Mouse (Mus musculus): ENCODE measurements around the gene En1. TPM values are rescaled to one million over a fixed set of nuclear protein-coding genes. Genes with fewer than 3 reads are reported as not detected.

Gene En1
- polyA plus RNA-seq, 1 experiment = 11.3 TPM

DNA sequence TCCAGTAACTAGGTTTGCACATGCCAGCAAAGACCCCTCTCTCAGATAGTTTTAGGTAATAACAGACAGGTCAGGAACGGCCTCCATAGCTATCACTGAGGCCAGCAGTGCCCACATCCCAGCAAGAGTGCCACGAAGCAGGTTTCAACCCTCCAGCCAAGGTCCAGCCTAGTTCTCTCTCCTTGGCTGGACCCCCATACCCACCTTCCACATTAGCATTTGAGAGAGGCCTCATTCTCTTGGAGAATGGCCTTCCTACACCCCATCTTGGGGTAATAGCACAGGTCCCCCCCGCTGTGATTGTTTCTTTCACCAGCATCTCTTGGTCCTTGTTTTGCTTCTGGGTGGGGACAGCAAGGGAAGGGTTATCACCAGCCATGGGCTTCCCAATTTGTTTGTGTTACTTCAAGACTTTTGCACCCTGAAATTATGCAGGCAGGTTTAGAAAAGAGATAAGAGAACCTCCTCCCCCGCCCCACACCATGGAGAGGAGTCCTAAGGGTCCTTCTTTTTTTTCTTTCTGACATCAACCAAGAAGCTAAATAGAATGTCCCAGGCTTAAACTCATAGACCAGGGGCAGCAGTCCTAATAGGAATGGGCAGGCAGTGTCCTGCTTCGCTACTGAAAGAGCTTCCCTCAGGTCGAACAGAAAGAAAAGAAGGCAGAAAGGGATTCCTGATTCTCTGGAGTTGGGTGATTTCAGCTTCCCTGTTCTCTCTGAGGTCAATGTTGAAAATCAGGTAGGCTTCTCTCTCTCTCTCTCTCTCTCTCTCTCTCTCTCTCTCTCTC lies 3.5 kb downstream of the En1 start:
- Histone ChIP-seq H3K27ac (ENCODE audit: insufficient read depth, low read length) (peak overlapping the region; percentile 68), H3K4me3 (ENCODE audit: insufficient read depth, low read length) (peak overlapping the region; percentile 39), H3K4me1 (ENCODE audit: control insufficient read depth, insufficient read depth, low read length) (no peaks in the 10 kb centered on the region)
- TF ChIP-seq POLR2A (IDR thresholded peaks at IDR 0.05; ENCODE audit: low read depth, low read length) = no peak
- TF ChIP-seq CTCF (IDR thresholded peaks at IDR 0.05; ENCODE audit: borderline replicate concordance, insufficient read depth, low read length) = no peak

GRCm38 (mm10) chr1:120606641-120607575 lies 4.7 kb downstream of the En1 start:
- Histone ChIP-seq H3K4me3 (ENCODE audit: insufficient read depth, low read length) (peak overlapping the region; percentile 39), H3K27ac (ENCODE audit: insufficient read depth, low read length) (peak overlapping the region; percentile 68; the same call in 1 of the 2 replicates), H3K4me1 (ENCODE audit: control insufficient read depth, insufficient read depth, low read length) (no peaks in the 10 kb centered on the region)
- TF ChIP-seq POLR2A (IDR thresholded peaks at IDR 0.05; ENCODE audit: low read depth, low read length) (no peak), CTCF (IDR thresholded peaks at IDR 0.05; ENCODE audit: borderline replicate concordance, insufficient read depth, low read length) (no peak)

- no peak overlapping the region for H3K27ac ChIP-seq (ENCODE audit: insufficient read depth, low read length)
- H3K4me1 ChIP-seq (ENCODE audit: control insufficient read depth, insufficient read depth, low read length) = no peaks in the 10 kb centered on the region
- no peak for TF ChIP-seq POLR2A (IDR thresholded peaks at IDR 0.05; ENCODE audit: low read depth, low read length)
- TF ChIP-seq CTCF (IDR thresholded peaks at IDR 0.05; ENCODE audit: borderline replicate concordance, insufficient read depth, low read length) = no peak
- H3K4me3 ChIP-seq (ENCODE audit: insufficient read depth, low read length) = peak overlapping the region; percentile 14; the same call in 1 of the 2 replicates
Measured at GRCm38 (mm10) chr1:120607576-120608400, 5.6 kb downstream of the En1 start.

DNA sequence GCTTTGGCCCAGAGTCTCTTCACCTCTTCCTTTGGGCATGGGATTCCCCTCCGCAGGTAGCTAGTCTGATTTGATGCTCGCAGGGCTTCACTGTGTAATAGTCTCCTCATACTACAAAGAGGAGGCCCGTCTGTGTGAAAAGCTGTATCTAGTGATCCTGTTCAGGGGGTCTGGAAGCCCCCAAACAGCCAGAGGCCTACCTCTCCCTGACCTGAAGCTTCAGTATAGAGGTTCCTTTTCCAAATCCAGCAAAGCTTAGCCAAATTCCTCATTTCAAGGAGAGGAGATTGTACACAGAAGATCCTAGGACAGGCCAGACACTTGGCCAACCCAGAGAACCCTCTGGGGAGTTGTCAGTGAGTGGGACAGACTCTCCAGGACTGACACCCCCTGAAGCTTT lies 6.2 kb downstream of the En1 start:
- no peak overlapping the region for H3K4me3 ChIP-seq (ENCODE audit: insufficient read depth, low read length)
- no peak overlapping the region for H3K27ac ChIP-seq (ENCODE audit: insufficient read depth, low read length)
- TF ChIP-seq CTCF (IDR thresholded peaks at IDR 0.05; ENCODE audit: borderline replicate concordance, insufficient read depth, low read length) (no peak), POLR2A (IDR thresholded peaks at IDR 0.05; ENCODE audit: low read depth, low read length) (no peak)
- no peaks in the 10 kb centered on the region for H3K4me1 ChIP-seq (ENCODE audit: control insufficient read depth, insufficient read depth, low read length)

DNA sequence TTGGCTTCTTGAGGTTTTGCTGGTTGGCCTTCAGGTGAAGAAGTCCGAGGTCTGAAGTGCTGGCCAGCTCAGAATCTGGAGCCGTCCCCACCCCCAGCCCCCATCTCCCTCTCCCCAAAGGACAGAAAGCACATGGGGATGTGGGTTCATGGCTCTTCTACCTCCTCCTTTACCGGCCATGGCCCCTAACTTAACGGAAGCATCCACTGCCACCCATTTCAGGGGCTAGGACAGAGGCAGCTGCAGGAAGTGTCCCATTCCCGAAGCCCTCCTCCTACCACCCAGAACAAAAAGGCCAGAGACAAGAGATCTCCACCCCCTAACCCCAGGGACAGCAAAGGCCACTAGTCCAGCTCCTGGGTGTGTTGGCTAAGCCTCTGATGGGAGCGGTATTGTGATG lies 7.4 kb downstream of the En1 start:
- Histone ChIP-seq H3K4me1 (ENCODE audit: control insufficient read depth, insufficient read depth, low read length) (no peaks in the 10 kb centered on the region), H3K4me3 (ENCODE audit: insufficient read depth, low read length) (no peak overlapping the region), H3K27ac (ENCODE audit: insufficient read depth, low read length) (no peak overlapping the region)
- TF ChIP-seq POLR2A (IDR thresholded peaks at IDR 0.05; ENCODE audit: low read depth, low read length) (no peak), CTCF (IDR thresholded peaks at IDR 0.05; ENCODE audit: borderline replicate concordance, insufficient read depth, low read length) (no peak)

- no peaks in the 10 kb centered on the region for H3K4me1 ChIP-seq (ENCODE audit: control insufficient read depth, insufficient read depth, low read length)
- TF ChIP-seq CTCF (IDR thresholded peaks at IDR 0.05; ENCODE audit: borderline replicate concordance, insufficient read depth, low read length) (no peak), POLR2A (IDR thresholded peaks at IDR 0.05; ENCODE audit: low read depth, low read length) (no peak)
- no peak overlapping the region for H3K4me3 ChIP-seq (ENCODE audit: insufficient read depth, low read length)
- H3K27ac ChIP-seq (ENCODE audit: insufficient read depth, low read length) = no peak overlapping the region
Measured at GRCm38 (mm10) chr1:120613461-120614306, 11.5 kb downstream of the En1 start.

GRCm38 (mm10) chr1:120614307-120615100 lies 12.3 kb downstream of the En1 start:
- Histone ChIP-seq H3K27ac (ENCODE audit: insufficient read depth, low read length) (no peak overlapping the region), H3K4me3 (ENCODE audit: insufficient read depth, low read length) (no peak overlapping the region), H3K4me1 (ENCODE audit: control insufficient read depth, insufficient read depth, low read length) (no peaks in the 10 kb centered on the region)
- no peak for TF ChIP-seq POLR2A (IDR thresholded peaks at IDR 0.05; ENCODE audit: low read depth, low read length)
- no peak for TF ChIP-seq CTCF (IDR thresholded peaks at IDR 0.05; ENCODE audit: borderline replicate concordance, insufficient read depth, low read length)

GRCm38 (mm10) chr1:120615521-120615920 lies 13.3 kb downstream of the En1 start:
- Histone ChIP-seq H3K4me3 (ENCODE audit: insufficient read depth, low read length) (no peak overlapping the region), H3K27ac (ENCODE audit: insufficient read depth, low read length) (no peak overlapping the region), H3K4me1 (ENCODE audit: control insufficient read depth, insufficient read depth, low read length) (no peaks in the 10 kb centered on the region)
- TF ChIP-seq POLR2A (IDR thresholded peaks at IDR 0.05; ENCODE audit: low read depth, low read length) (no peak), CTCF (IDR thresholded peaks at IDR 0.05; ENCODE audit: borderline replicate concordance, insufficient read depth, low read length) (no peak)

All from embryonic fibroblast, embryonic 13.5 days (primary cell).